Mouse (Mus musculus): ENCODE data around the gene Sp1. TPM values are rescaled to one million over a fixed set of nuclear protein-coding genes. Genes with fewer than 3 reads are reported as not detected.

Gene Sp1
- polyA plus RNA-seq (2014; fragmentation: Illumina TruSeq; extraction: RNeasy Lipid Tissue Mini Kit (QIAGEN cat#74804); ENCODE audit: low read depth, low replicate concordance) = 15.9 TPM

DNA sequence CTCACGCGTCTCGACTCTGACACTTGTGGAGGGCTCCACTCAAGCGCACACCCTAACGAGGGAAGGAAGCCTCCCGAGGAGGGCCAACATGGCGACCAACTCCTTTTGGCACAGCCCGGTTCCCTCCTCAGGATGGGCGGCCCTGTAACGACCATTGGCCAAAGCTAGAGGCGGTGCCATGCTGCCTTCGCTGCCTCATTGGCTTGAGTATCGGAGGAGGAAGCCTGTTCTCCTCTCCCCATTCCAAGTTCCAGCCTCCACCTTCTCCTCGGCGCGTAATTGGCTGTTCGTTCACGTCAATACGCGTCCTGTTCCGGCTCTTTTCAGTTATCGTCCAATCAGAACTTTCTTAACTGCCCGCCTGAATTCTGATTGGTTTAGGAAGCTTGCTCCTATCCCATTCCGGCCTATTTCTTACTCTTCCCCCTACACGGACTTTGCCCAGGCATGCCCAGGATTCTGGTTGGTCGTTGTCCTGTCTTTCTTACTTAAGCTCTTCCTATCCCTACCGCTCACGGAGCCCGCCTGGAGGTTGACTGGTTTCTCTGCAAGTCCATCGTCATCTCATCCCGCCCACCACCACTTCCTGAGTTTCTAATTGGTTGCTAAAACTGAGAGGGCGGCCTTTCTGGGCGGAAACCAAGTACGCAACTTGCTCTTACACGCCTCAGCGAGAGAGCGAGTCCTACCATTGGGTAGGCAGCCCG, at the start of gene Sp1:
Sp1 (plus strand) TSS at position 655 of the 707 bp plus-strand sequence.

DNA sequence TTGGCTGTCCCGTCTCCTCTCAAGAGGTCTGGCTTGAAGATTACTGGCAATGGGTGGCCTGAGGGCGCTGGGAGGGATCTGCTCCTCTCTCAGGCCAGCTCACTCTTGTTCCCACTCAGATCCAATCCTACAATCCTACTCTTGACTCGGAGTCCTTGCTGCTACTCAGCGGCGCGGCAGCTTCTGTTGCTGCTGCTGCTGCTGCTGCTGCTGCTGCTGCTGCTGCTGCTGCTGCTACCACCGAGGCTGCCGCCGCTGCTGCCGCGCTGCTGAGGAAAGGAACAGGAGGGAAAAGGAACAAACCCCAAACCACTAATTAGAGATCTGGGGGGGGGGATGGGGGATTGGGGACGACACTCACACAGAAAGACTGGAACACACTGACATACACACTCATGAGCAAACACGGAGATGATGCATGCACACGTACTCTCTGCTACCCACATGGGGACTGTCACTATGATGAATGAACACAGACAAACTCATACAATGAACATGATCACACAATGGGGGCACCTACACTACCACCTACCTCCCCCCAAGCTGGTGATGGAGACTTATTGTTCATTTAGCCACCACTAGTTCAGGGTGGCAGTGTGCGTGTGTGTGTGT, 39.1 kb upstream of the Sp1 start, which contains the start of gene Sp7:
Sp7 (minus strand) TSS at position 450 of the 612 bp plus-strand sequence.

DNA sequence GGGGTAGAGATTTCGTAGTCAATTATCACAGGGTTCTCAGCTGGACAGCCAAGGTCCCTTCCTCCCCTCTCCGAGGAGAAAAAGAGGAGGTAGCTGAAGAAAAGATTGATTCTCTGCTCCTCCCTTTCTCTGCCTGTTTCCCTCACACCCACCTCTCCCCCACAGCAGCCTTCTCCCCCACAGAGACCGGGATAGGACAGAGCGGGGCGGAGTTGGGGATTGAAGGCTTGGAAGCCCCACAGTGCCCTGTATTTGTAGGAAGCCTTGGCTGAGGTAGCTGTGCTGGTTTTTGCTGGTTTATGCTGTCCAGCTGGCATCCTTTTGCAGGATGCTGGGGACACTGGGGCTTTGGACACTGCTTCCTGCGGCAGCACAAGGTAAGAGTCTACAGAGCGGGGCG, 39.2 kb downstream of the Sp1 start, which contains the start of gene Amhr2:
Amhr2 (plus strand) TSS at position 222 of the 400 bp plus-strand sequence.

DNA sequence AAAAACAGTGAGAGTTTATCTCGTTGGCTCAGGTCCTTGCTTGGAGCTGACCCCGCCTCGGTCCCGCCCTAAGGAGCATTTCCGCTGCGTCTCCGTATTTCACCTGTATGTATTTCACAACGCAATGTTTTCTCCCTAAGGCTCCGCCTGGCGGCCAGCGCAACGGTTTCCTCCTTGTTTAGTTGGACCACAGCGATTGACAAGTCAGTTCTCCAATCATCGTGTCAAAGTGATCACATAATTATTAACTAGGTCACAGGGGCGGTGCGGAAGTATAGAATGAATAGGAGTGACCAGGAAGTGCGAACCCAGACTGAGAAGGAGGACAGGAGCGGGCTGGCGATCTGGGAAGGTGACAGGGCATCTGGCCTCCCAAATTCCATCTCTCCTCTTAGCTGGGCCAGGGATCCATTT, 53.0 kb downstream of the Sp1 start, which contains the start of gene Prr13:
Prr13 (plus strand) TSS at position 125 of the 414 bp plus-strand sequence.

DNA sequence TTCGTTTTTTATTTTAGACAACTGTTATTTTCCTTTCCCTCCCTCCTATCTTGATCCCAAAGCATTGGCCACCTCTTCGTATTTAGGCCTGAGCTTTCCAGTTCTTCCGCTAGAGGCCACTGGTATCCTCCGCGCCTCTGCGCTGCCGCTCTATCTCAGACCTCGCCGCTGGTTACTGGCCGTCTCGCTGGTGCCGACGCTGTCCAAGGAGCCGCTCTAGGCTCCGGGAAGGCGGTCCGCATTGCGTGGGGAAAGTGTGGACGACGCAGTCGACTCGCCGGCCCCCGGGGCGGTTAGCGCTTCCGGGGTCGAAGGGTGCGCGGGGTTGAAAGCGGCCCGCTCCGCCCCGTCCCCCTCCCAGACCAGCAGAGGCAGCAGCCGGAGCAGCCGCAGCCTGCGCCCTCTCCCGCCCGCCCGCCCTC, 64.3 kb downstream of the Sp1 start, which contains the start of gene Pcbp2:
Pcbp2 (plus strand) TSS at position 357 of the 422 bp plus-strand sequence.

Other genes starting within 250 kb of the Sp1 start
- 39.0 TPM for gene Zfp740, start 202.9 kb upstream of the Sp1 start, polyA plus RNA-seq (2014; fragmentation: Illumina TruSeq; extraction: RNeasy Lipid Tissue Mini Kit (QIAGEN cat#74804); ENCODE audit: low read depth, low replicate concordance)
- gene Csad, start 201.4 kb upstream of the Sp1 start, polyA plus RNA-seq (2014; fragmentation: Illumina TruSeq; extraction: RNeasy Lipid Tissue Mini Kit (QIAGEN cat#74804); ENCODE audit: low read depth, low replicate concordance) = 25.3 TPM
- 1.5 TPM for gene Itgb7, start 174.2 kb upstream of the Sp1 start, polyA plus RNA-seq (2014; fragmentation: Illumina TruSeq; extraction: RNeasy Lipid Tissue Mini Kit (QIAGEN cat#74804); ENCODE audit: low read depth, low replicate concordance)
- 15.4 TPM for gene Rarg, start 148.6 kb upstream of the Sp1 start, polyA plus RNA-seq (2014; fragmentation: Illumina TruSeq; extraction: RNeasy Lipid Tissue Mini Kit (QIAGEN cat#74804); ENCODE audit: low read depth, low replicate concordance)
- gene Gm9918, start 135.6 kb upstream of the Sp1 start, polyA plus RNA-seq (2014; fragmentation: Illumina TruSeq; extraction: RNeasy Lipid Tissue Mini Kit (QIAGEN cat#74804); ENCODE audit: low read depth, low replicate concordance) = not detected
- 19.2 TPM for gene Mfsd5, start 126.7 kb upstream of the Sp1 start, polyA plus RNA-seq (2014; fragmentation: Illumina TruSeq; extraction: RNeasy Lipid Tissue Mini Kit (QIAGEN cat#74804); ENCODE audit: low read depth, low replicate concordance)
- 3.6 TPM for gene Espl1, start 109.9 kb upstream of the Sp1 start, polyA plus RNA-seq (2014; fragmentation: Illumina TruSeq; extraction: RNeasy Lipid Tissue Mini Kit (QIAGEN cat#74804); ENCODE audit: low read depth, low replicate concordance)
- gene Pfdn5, start 80.0 kb upstream of the Sp1 start, polyA plus RNA-seq (2014; fragmentation: Illumina TruSeq; extraction: RNeasy Lipid Tissue Mini Kit (QIAGEN cat#74804); ENCODE audit: low read depth, low replicate concordance) = 278 TPM
- gene Myg1, start 74.4 kb upstream of the Sp1 start, polyA plus RNA-seq (2014; fragmentation: Illumina TruSeq; extraction: RNeasy Lipid Tissue Mini Kit (QIAGEN cat#74804); ENCODE audit: low read depth, low replicate concordance) = 24.5 TPM
- 12.0 TPM for gene Aaas, start 55.4 kb upstream of the Sp1 start, polyA plus RNA-seq (2014; fragmentation: Illumina TruSeq; extraction: RNeasy Lipid Tissue Mini Kit (QIAGEN cat#74804); ENCODE audit: low read depth, low replicate concordance)
- not detected for gene Sp7, start 39.0 kb upstream of the Sp1 start, polyA plus RNA-seq (2014; fragmentation: Illumina TruSeq; extraction: RNeasy Lipid Tissue Mini Kit (QIAGEN cat#74804); ENCODE audit: low read depth, low replicate concordance)
- gene Amhr2, start 39.2 kb downstream of the Sp1 start, polyA plus RNA-seq (2014; fragmentation: Illumina TruSeq; extraction: RNeasy Lipid Tissue Mini Kit (QIAGEN cat#74804); ENCODE audit: low read depth, low replicate concordance) = not detected
- gene Prr13, start 52.9 kb downstream of the Sp1 start, polyA plus RNA-seq (2014; fragmentation: Illumina TruSeq; extraction: RNeasy Lipid Tissue Mini Kit (QIAGEN cat#74804); ENCODE audit: low read depth, low replicate concordance) = 44.3 TPM
- gene Pcbp2, start 64.4 kb downstream of the Sp1 start, polyA plus RNA-seq (2014; fragmentation: Illumina TruSeq; extraction: RNeasy Lipid Tissue Mini Kit (QIAGEN cat#74804); ENCODE audit: low read depth, low replicate concordance) = 506 TPM
- gene Gm10337, start 97.6 kb downstream of the Sp1 start, polyA plus RNA-seq (2014; fragmentation: Illumina TruSeq; extraction: RNeasy Lipid Tissue Mini Kit (QIAGEN cat#74804); ENCODE audit: low read depth, low replicate concordance) = not detected
- 3.5 TPM for gene Map3k12, start 110.9 kb downstream of the Sp1 start, polyA plus RNA-seq (2014; fragmentation: Illumina TruSeq; extraction: RNeasy Lipid Tissue Mini Kit (QIAGEN cat#74804); ENCODE audit: low read depth, low replicate concordance)
- gene Tarbp2, start 112.0 kb downstream of the Sp1 start, polyA plus RNA-seq (2014; fragmentation: Illumina TruSeq; extraction: RNeasy Lipid Tissue Mini Kit (QIAGEN cat#74804); ENCODE audit: low read depth, low replicate concordance) = 56.6 TPM
- gene Npff, start 118.8 kb downstream of the Sp1 start, polyA plus RNA-seq (2014; fragmentation: Illumina TruSeq; extraction: RNeasy Lipid Tissue Mini Kit (QIAGEN cat#74804); ENCODE audit: low read depth, low replicate concordance) = 4.1 TPM
- not detected for gene Gm28047, start 218.9 kb downstream of the Sp1 start, polyA plus RNA-seq (2014; fragmentation: Illumina TruSeq; extraction: RNeasy Lipid Tissue Mini Kit (QIAGEN cat#74804); ENCODE audit: low read depth, low replicate concordance)
- gene Atf7, start 219.3 kb downstream of the Sp1 start, polyA plus RNA-seq (2014; fragmentation: Illumina TruSeq; extraction: RNeasy Lipid Tissue Mini Kit (QIAGEN cat#74804); ENCODE audit: low read depth, low replicate concordance) = 54.5 TPM

Measured in heart, adult 10 weeks (tissue).